Mouse (Mus musculus) mouse embryonic stem cell (cell line): ENCODE measurements at regions not wholly inside any gene's neighbourhood (a gene's known extent, or its start where the extent isn't known, plus 50 kb on each side); places are given as distances from the start of the nearest gene placed in this dataset.

Experiments
- in situ Hi-C, 2 experiments: fragments of 300-500 bp; cut with MboI; formaldehyde crosslinking; loops; 1 replicate in 1 of 2; 3 replicates in 1 of 2; pipeline ENCODE4 v1.14.3; 2019 to 2020; ENCODE audit warnings: low sequenced_read_pairs in 2 of 2, low pct_unique_long_range_greater_than_20kb in 1 of 2, mixed read lengths in 1 of 2; ENCODE audit not compliant: unreplicated experiment in 1 of 2

- in situ Hi-C loops = no loop called here
Measured at GRCm38 (mm10) chr6:98178005-98178404, 164.5 kb downstream of the Gm765 start.

DNA sequence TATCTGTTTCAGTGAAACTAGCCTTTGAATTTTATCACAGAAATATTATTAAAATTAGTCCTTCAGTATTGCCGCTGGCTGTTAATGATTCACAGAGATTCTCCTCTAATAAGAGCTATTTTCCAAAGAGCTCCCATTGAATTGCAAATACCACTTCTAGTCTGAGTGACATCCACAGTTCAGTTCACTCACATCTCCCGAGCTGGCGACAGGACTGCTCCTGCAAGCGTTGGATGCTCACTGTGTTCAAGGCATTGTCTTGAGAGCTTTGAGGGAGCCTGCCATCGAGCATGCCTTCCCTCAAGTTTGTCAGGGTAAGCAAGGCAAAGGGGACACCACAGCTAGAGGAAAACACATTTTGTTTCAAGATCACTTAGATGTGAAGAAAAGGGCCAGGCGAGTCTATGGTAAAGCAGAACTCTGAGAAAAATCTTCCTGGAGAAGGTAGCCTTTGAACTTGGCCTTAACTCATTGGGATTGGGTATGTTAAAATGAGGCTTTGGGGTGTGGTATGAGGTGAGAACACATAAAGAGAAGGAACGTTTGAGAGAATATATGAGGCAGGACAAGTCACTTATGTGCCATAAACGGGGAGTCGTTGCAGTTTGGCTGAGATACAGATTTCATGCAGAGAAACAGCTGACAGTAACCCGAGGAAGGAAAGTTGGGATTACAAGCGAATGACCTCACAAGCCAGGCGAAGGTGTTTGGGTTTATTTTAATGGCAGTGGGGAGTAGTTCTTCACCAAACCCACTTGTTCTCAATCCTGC, 193.3 kb downstream of the Gm765 start:
- in situ Hi-C loops = no loop called here

- in situ Hi-C loops = no loop called here
Measured at GRCm38 (mm10) chr6:98147855-98148254, 194.7 kb downstream of the Gm765 start.

DNA sequence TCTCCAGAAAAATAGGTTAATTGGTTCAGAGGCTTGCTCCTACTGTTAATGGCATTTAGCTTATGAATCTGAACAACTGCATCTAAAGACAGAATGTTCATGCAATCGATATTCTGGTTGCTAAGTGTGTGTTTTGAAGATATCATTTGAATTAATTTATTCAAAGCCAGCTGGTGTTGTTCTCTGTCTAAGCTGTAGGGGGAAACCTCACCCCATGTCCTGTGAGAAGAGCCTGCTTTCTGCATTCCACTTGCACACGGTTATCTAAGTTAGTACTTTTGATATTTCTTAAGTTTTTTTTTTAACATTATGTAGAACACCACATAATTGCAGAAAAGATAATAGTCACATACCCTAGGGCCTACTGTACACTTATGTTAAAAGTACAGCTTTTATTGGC, 209.6 kb downstream of the Gm765 start:
- in situ Hi-C loops = no loop called here

DNA sequence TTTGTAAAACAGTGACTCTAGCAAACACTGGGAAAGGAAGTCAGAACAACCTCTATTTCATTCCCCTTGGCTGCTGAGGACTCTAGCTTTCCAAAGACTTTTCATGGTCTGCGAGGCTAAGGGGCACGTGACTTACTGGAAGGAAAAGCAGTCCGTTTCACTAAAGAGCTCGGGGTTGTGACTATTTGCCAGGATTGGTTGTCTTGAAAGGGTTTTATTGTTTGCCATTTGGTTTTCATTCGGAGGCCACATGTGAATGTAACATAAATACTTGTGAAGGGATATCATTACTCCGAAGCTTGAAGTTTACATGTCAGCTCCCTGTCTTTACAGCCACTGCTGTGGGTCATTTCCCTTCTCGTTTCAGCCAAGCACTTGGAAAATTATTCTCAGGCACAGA, 217.1 kb downstream of the Gm765 start:
- in situ Hi-C loops = no loop called here

DNA sequence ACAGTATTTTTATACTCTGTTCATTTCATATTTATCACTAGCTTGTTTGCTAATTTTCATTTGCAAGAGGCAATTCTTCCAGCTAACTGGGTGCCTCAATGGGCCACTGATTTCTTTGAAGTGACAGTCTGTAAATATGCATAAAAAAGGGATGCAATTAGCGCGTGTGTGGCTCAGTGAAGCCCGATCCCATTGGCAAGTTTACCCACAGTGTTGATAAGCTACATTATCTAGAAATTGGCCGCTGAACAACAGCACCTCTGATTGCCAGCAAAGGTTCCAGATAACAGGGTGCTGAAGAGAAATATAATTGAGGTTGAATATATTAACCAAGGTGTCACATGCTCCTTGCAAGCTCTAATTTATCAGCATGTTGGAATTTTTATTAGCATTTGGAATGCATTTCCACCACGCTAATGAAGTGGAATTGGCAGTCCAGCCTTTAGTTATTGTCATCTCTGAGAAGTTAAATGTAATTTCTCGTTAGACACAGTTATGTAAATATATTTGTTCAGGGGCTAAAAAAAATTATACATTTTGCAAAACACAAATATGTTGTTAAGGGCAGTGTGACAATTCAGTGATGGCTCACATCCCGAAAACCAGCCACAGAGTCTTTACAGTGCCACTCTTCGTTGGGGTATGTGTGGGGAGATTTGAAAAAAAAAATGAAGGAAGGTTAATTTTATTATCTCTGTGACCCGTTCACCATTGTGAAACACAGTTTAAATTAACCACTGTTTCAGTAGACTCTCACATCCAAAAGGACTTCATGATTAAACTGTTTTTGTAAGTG, 224.0 kb downstream of the Gm765 start:
- in situ Hi-C loops = no loop called here

DNA sequence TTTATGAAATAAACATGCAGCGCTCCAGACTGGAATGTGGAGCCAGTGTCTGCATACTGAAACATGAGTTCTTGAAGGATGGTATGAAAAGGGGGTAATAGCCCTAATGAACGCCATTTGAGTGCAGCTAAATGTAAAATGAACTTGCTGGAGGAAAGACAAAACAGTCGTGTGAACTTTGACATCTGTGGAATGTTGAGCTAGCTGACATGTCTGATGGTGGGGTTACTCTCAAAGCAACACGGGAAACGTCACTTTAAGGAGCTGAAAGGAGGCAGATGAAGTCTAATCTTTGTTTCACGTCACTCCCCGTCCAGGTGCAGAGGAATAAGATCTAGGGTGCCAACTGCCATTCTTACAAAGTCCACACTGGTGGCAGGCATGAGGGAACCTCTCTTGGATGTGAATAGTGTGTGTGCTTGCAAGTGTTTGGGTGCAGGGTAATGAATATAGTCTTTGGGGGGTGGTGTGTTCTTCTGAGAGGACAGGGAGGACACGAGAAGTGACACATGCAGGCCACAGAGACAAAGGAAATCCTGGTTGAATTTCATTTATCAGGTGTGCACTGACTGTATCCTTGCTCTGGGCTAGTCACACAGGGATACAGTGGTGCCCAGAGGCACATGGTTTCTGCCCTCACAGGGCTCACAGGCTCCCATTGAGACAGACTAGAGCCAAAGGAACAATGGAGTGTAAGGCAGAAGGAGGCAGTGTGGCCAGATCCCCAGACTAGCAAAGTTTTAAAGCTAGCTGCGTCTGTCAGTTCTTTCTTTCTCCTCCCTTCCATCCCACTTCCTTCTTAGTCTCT, 228.0 kb downstream of the Gm765 start:
- in situ Hi-C loops = no loop called here

GRCm38 (mm10) chr6:98113708-98114107, 228.8 kb downstream of the Gm765 start:
- in situ Hi-C loops = no loop called here

GRCm38 (mm10) chr6:98112495-98113115, 229.9 kb downstream of the Gm765 start:
- in situ Hi-C loops = no loop called here

DNA sequence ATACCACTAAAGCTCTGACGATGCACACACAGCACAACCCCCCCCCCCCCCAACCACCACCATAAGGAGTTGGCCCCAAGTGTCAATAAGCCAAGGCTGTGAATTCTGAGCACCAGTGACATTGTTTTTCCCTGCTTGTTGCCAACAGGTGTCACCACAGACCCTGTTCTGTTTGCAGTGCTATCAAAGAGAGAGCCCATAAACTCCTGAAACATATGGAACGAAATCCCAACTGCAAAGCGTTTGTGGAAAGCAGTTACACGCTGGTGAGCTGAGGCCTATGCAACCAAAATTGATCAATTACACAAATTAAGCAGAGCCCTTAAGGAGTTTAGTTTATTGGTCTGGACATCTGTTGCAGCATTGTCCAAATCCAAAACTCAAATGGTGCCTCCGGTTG, 235.4 kb downstream of the Gm765 start:
- in situ Hi-C loops = loop anchor here (10.0 kb wide), 1 partner anchor 158 kb away; no protein-coding TSS in a partner anchor

DNA sequence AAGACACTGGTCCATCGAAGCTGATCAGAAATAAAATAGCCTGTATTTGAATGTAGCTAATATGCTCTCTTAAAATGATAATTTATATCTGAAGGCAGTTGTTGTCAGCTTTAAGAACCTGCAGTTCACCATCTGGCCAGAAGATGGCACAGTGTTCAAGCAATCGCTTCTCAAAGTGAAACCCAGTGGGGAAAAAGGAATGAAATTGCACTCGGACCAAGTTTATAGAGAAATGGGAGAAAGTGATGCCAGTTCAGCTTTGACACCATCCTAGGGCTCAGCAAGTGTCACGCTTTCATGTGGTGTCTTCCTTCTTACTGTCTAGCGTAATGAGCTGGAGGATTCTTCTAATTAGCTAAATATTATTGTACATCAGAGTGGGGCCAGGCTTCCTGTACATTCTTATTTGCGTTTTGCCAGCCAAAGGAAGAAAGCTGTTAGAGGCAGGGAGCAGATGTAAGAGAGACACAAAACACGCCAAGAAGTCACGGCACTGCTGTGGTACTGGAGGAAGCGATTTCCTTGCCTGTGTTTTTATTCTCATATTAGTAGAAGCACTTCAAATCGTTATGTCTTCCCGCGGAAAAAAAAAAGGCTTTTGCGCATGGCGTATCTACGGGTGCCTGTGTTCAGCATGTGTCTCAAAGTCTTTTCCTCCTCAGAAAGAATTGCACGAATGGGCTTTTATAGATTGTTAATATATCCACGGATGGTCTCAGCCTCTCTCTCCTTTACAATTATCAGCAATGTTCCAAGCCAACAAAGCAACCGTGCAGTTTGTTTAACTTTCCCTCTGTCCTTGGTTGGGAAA, 237.1 kb downstream of the Gm765 start:
- in situ Hi-C loops = loop anchor here (10.0 kb wide), 1 partner anchor 159 kb away; no protein-coding TSS in a partner anchor

DNA sequence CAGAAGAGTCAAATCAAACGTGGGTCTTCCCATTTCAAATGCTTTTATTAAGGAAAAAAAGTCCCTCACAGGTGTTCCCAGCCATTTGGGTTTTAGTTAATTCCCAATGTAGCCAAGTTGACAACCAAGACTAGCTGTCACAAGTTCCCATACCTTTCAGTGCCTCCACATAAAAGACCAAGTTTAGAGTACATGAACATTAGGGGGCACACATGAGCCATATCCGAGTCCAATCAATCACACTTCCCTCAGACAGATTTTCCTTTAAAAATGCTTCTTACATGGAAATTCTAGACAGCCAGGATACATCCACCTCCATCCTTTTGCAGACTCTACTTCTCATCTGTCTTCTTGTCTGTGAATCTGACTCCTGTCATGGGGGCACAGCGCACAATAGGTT, 238.1 kb downstream of the Gm765 start:
- in situ Hi-C loops = loop anchor here (10.0 kb wide), 1 partner anchor 160 kb away; no protein-coding TSS in a partner anchor

DNA sequence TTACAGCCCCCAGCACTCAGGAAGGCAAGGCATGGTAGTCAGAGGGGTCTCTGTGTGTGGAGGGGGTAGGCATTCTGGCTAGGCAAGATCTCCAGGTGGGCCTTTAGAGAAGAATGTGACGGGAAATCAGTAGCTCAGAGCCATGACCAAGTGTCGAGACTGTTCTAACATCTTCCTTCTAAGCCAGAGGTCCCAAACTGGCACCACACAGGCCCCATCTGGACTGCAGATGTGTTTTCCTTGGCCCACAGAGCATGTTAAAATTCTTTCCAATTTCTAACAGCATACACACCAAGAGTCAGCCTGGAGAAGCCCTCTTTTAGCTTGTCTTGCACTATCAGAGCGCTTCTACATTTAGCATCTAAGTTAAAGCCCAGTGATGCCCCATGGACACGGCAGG, 241.5 kb downstream of the Gm765 start:
- in situ Hi-C loops = loop anchor here (10.0 kb wide), 1 partner anchor 164 kb away; no protein-coding TSS in a partner anchor

GRCm38 (mm10) chr6:98099126-98099525, 243.4 kb downstream of the Gm765 start:
- in situ Hi-C loops = no loop called here

- in situ Hi-C loops = no loop called here
Measured at GRCm38 (mm10) chr6:98095243-98095642, 247.3 kb downstream of the Gm765 start.

DNA sequence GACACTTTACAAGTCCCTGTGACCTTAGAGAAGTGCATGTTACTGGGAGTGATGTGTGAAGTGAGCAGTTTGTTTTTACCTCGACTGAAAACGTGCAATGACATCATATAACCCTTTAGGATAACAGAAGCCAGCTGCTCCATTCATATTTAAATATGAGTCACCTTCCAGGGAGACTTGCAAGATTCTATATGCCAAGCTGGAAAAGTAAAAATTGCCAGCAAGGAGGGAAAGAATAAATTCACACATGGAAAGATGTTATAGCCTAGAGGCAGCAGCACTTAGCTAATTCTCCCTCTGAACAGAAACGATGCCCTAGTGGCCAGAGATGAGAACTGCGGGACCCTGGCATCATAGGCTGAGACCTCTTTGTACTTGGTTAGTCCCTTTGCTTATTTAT, 253.4 kb downstream of the Gm765 start:
- in situ Hi-C loops = no loop called here

DNA sequence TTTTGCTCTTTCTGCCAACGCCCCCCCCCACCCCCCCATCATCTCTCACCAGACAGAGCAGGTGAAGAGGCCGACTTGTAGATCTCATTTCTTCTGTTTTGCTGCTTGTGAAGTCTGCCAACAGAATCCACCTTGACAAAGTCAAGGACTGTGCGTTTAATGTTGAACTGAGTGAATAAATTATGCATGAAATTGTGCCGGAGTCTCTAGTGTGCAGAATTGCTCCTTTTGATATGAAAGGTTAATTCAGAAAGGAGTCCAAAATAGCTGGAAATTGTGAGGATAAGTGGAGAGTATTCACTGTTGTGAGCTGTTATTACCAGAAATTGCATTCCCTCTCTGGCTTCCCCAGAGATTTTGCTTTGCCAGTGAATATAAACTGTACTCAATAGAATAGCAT, 262.5 kb downstream of the Gm765 start:
- in situ Hi-C loops = no loop called here
